Mouse (Mus musculus) CH12.LX (cell line): Measurements from ENCODE around the gene Triobp.

Source experiments
- CTCF ChIP-seq, 2 experiments: IDR thresholded peaks in 1 of 2; conservative IDR thresholded peaks in 1 of 2; 2 replicates each; pipeline ENCODE4 v1.5.1; 2011 to 2012; ENCODE audit warnings: low read depth in 2 of 2, low read length in 2 of 2, improper control_type of control experiment in 1 of 2, inconsistent platforms in 1 of 2, mild to moderate bottlenecking in 1 of 2, moderate library complexity in 1 of 2
- E2F4 ChIP-seq: IDR thresholded peaks from 2 replicates; pipeline ENCODE4 v1.6.1; 2011; ENCODE audit warnings: low read depth, low read length, improper control_type of control experiment; ENCODE audit not compliant: insufficient replicate concordance
- EP300 ChIP-seq: IDR thresholded peaks from 2 replicates; pipeline ENCODE4 v1.6.1; 2011; ENCODE audit warnings: low read length, improper control_type of control experiment
- HCFC1 ChIP-seq: IDR thresholded peaks from 2 replicates; pipeline ENCODE4 v1.6.1; 2012; ENCODE audit warnings: low read depth, mild to moderate bottlenecking, inconsistent platforms, low read length, improper control_type of control experiment
- MAFK ChIP-seq: IDR thresholded peaks from 2 replicates; pipeline ENCODE4 v1.6.1; 2011; ENCODE audit warnings: low read length, improper control_type of control experiment; ENCODE audit not compliant: insufficient replicate concordance
- MYC ChIP-seq: IDR thresholded peaks from 2 replicates; pipeline ENCODE4 v1.6.1; 2011; ENCODE audit warnings: low read depth, mild to moderate bottlenecking, improper control_type of control experiment, low read length
- POLR2A ChIP-seq: IDR thresholded peaks from 2 replicates; pipeline ENCODE4 v1.6.1; 2011; ENCODE audit warnings: low read depth, mild to moderate bottlenecking, improper control_type of control experiment, low read length
- POLR2AphosphoS2 ChIP-seq: IDR thresholded peaks from 2 replicates; pipeline ENCODE4 v1.6.1; 2011; ENCODE audit warnings: low read depth, low read length, improper control_type of control experiment
- RAD21 ChIP-seq: IDR thresholded peaks from 2 replicates; pipeline ENCODE4 v1.6.1; 2011; ENCODE audit warnings: low read depth, mild to moderate bottlenecking, low read length, improper control_type of control experiment, moderate library complexity
- SMC3 ChIP-seq: IDR thresholded peaks from 2 replicates; pipeline ENCODE4 v1.6.1; 2011; ENCODE audit warnings: low read depth, low read length, improper control_type of control experiment
- USF1 ChIP-seq: IDR thresholded peaks from 2 replicates; pipeline ENCODE4 v1.6.1; 2014; ENCODE audit warnings: low read depth, mild to moderate bottlenecking, inconsistent platforms, low read length, improper control_type of control experiment
- ZC3H11A ChIP-seq: IDR thresholded peaks from 2 replicates; pipeline ENCODE4 v1.6.1; 2012; ENCODE audit warnings: low read depth, mild to moderate bottlenecking, inconsistent platforms, low read length, improper control_type of control experiment
- ZMIZ1 ChIP-seq: IDR thresholded peaks from 2 replicates; pipeline ENCODE4 v1.6.1; 2012; ENCODE audit warnings: low read depth, mild to moderate bottlenecking, inconsistent platforms, low read length, improper control_type of control experiment

DNA sequence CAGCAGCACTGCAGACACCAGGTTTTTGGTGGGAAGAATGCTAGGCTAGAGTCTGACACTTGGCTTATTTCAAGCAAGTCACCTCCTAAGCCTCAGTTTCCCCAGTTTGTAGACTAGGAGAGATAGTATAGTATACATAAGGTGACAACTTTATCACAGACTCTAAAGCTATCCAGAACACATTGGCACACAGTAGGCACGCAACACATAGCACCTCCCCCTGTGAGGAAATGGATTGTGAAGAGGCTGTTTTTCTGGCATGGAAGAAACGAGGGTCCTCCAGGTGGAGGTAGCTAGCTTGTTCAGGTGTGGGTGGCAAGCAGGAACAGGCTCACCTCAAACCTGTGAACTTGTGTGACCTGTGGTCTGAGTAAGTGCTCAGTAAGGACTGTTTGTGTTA is 103.4 kb downstream of the Triobp start:
- no peak for TF ChIP-seq EP300
- no peak for TF ChIP-seq CTCF (conservative IDR thresholded peaks at IDR 0.05 in 1 of 2, IDR thresholded peaks at IDR 0.05 in 1 of 2; ENCODE audit: low read depth in 2 of 2, low read length in 2 of 2)
- TF ChIP-seq E2F4 = no peak
- peak; percentile 48; the same call in 1 of the 2 replicates for TF ChIP-seq POLR2AphosphoS2
- TF ChIP-seq POLR2A = no peak
- no peak for TF ChIP-seq HCFC1
- TF ChIP-seq RAD21 = no peak
- no peak for TF ChIP-seq USF1
- TF ChIP-seq ZC3H11A = no peak
- no peak for TF ChIP-seq ZMIZ1
- no peak for TF ChIP-seq MYC
- no peak for TF ChIP-seq SMC3
- TF ChIP-seq MAFK = no peak
